Mouse (Mus musculus) liver, adult 2 months (tissue): ENCODE results near the gene Igsf9b. TPM values are rescaled to one million over a fixed set of nuclear protein-coding genes. Genes with fewer than 3 reads are reported as not detected.

Experiments used
- DNase-seq: peaks from one replicate; pipeline ENCODE4 v3.0.0-alpha.2; 2011; ENCODE audit warnings: low read depth, low spot score; ENCODE audit errors: extremely low read depth
- H3K27ac ChIP-seq: fragments of 200-500 bp; replicated peaks from 2 replicates; pipeline ENCODE4 v1.5.1; 2012; ENCODE audit warnings: low read depth, mild to moderate bottlenecking, control low read depth, inconsistent platforms, low read length; ENCODE audit not compliant: insufficient read depth
- H3K27me3 ChIP-seq: fragments of 200-500 bp; 2 replicates; pipeline ENCODE4 v1.6.1; 2012; ENCODE audit warnings: mild to moderate bottlenecking, moderate library complexity, low read length, inconsistent platforms; ENCODE audit not compliant: control insufficient read depth, insufficient read depth
- H3K36me3 ChIP-seq: fragments of 200-500 bp; 2 replicates; pipeline ENCODE4 v1.6.1; 2012; ENCODE audit warnings: low read length, inconsistent platforms; ENCODE audit not compliant: control insufficient read depth, insufficient read depth
- H3K4me1 ChIP-seq: fragments of 200-500 bp; 2 replicates; pipeline ENCODE4 v1.6.1; 2011; ENCODE audit warnings: low read length; ENCODE audit not compliant: control insufficient read depth, insufficient read depth
- H3K4me3 ChIP-seq: fragments of 200-500 bp; 2 replicates; pipeline ENCODE4 v1.5.1; 2011; ENCODE audit warnings: low read depth, mild to moderate bottlenecking, control low read depth, low read length, moderate library complexity; ENCODE audit not compliant: insufficient read depth
- H3K79me2 ChIP-seq: fragments of 200-500 bp; 2 replicates; pipeline ENCODE4 v1.6.1; 2012; ENCODE audit warnings: inconsistent platforms, mild to moderate bottlenecking, low read length, moderate library complexity; ENCODE audit not compliant: control insufficient read depth, insufficient read depth
- H3K9ac ChIP-seq: fragments of 200-500 bp; 2 replicates; pipeline ENCODE4 v1.6.1; 2012; ENCODE audit warnings: low read depth, mild to moderate bottlenecking, control low read depth, inconsistent platforms, low read length
- CTCF ChIP-seq: fragments of 200-500 bp; IDR thresholded peaks from 2 replicates; pipeline ENCODE4 v1.5.1; 2011; ENCODE audit warnings: low read depth, low read length, control low read depth
- POLR2A ChIP-seq: fragments of 200-500 bp; IDR thresholded peaks from 2 replicates; pipeline ENCODE4 v1.6.1; 2011; ENCODE audit warnings: low read length, control low read depth; ENCODE audit not compliant: insufficient read depth; ENCODE audit errors: extremely low read depth
- WGBS: fragments of 180-500 bp; shearing (Covaris S2); methylation state at CpG from one replicate; pipeline ENCODE4 v1.1.7; 2018; 5-methylcytosine and 5-hydroxymethylcytosine counted together
- polyA plus RNA-seq: library from polyadenylated mRNA; depleted of rRNA; stranded (reverse); fragments of >200 nt; gene quantifications from 2 replicates; pipeline ENCODE4 v1.2.3, GENCODE M21; 2012
- total RNA-seq: library from RNA; depleted of rRNA; stranded (reverse); fragments of >200 nt; gene quantifications from 2 replicates; pipeline ENCODE4 v1.2.3, GENCODE M21; 2014

Gene Igsf9b
- total and polyA plus RNA-seq, 2 experiments = under 0.01 TPM; not detected in 1

DNA sequence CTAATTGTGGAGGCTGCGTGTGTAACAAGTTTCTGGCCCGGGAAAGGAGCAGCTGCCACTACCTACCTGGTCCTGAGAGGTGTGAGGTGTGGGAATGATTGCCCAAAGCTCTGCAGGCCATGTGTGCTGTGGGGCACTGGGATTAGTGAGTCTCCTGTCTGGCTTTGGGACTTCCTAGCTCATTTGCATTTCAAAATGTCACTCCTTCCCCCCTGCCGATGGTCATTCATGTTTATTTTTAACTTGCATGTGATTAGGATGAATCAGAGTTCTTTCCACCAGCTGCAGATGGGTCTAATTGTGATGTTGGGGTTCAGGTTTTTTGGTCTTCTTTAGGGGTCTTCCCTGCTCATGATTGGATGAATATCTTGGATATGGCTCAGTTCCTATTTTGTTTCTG lies 34.0 kb upstream of the Igsf9b start:
- no peak for DNase-seq
- TF ChIP-seq POLR2A (no peak), CTCF (no peak)
- H3K36me3 ChIP-seq = no peaks in the 10 kb centered on the region
- no peaks in the 10 kb centered on the region for H3K27me3 ChIP-seq
- H3K27ac ChIP-seq = no peak overlapping the region
- H3K9ac ChIP-seq = no peak overlapping the region
- H3K4me3 ChIP-seq = no peak overlapping the region
- H3K79me2 ChIP-seq = no peaks in the 10 kb centered on the region
- H3K4me1 ChIP-seq = no peaks in the 10 kb centered on the region
- WGBS = 52% methylated on average over 3 of the region's 3 CpGs

DNA sequence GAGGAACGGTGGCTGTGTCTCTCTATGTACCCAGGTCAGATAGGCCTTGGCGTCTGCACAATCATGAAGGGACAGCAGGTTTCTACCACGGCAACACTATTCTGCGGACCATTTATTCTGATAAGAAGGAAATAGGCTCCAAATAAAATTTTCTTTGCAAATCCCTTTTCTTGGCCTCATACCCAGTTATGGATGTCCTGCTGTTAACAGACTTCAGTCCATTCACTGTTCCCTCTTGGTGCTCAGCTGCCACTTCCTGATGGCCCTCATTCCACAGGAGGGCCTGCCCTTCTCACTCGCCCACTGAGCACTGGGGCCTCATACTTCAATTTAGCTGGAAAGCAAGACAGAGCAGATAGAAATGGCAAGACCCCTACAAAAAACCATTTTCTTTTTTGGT lies 31.1 kb upstream of the Igsf9b start:
- 86% methylated on average over 5 of the region's 5 CpGs for WGBS
- no peak for DNase-seq
- Histone ChIP-seq H3K36me3 (no peaks in the 10 kb centered on the region), H3K27ac (no peak overlapping the region), H3K27me3 (no peaks in the 10 kb centered on the region), H3K79me2 (no peaks in the 10 kb centered on the region), H3K9ac (no peak overlapping the region), H3K4me1 (no peaks in the 10 kb centered on the region), H3K4me3 (no peak overlapping the region)
- TF ChIP-seq POLR2A (no peak), CTCF (no peak)

- Histone ChIP-seq H3K9ac (no peak overlapping the region), H3K36me3 (no peaks in the 10 kb centered on the region), H3K4me3 (no peak overlapping the region), H3K79me2 (no peaks in the 10 kb centered on the region), H3K4me1 (no peaks in the 10 kb centered on the region), H3K27me3 (no peaks in the 10 kb centered on the region), H3K27ac (no peak overlapping the region)
- no peak for DNase-seq
- TF ChIP-seq POLR2A (no peak), CTCF (no peak)
- 79% methylated on average over 4 of the region's 4 CpGs for WGBS
Measured at GRCm38 (mm10) chr9:27268493-27268892, 30.5 kb upstream of the Igsf9b start.

DNA sequence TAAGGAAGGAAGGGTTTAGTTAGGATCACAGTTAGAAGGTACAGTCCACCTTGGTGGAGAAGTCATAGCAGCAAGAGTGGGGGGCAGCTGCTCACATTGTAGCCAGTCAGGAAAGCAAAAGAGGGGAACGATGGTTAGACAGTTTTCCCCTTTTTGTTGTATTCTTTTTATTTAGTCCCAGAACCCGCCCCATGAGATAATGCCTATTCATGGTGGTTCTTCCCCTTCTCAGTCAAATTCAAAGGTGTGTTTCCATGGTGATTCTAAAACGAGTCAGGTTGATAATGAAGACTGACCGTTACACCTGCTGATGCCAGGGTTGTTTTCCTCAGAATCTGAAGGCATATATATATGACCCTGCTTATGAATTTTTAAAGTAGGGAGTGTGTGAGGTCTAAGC lies 29.7 kb upstream of the Igsf9b start:
- Histone ChIP-seq H3K27me3 (no peaks in the 10 kb centered on the region), H3K27ac (no peak overlapping the region), H3K79me2 (no peaks in the 10 kb centered on the region), H3K4me3 (no peak overlapping the region), H3K36me3 (no peaks in the 10 kb centered on the region), H3K4me1 (no peaks in the 10 kb centered on the region), H3K9ac (no peak overlapping the region)
- DNase-seq = no peak
- no peak for TF ChIP-seq CTCF
- TF ChIP-seq POLR2A = no peak
- 69% methylated on average over 4 of the region's 4 CpGs for WGBS

DNA sequence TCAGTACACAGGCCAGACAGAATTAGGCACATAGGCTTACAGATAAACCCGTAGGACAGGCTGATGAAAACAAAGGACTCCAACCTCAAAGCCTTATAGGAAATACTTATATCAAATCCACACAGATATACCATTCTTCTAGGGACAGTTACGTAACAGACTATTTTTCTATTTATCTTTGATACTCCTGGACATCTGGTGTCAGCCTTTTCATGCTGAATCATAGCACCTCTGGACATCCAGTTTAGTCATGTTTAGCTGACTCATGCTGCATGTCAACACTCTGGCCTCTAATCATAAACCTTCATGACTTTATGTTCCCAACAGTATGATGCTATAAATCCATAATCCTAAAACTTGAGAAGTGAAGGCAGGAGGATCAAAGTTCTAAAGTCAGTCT lies 29.1 kb upstream of the Igsf9b start:
- DNase-seq = no peak
- TF ChIP-seq CTCF (no peak), POLR2A (no peak)
- H3K27me3 ChIP-seq = no peaks in the 10 kb centered on the region

DNA sequence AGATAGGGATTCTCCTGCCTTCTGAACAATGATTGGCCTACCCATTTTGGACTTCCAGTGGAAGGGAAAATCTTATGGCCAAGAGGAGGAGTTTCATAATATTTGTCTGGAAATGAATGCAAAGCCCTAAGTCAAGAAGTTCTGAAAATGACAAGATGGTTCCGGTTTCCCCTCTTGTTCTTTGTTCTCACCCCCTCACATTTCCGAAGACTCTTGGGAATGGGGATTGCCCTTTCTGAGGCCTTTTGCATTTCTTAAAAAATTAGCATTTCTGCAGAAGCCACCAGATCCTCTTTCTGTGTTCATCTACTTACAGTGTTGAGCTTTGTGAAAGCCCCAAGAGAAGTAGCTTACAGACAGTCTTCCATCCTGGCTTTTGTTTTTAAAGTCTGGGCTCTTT lies 27.1 kb upstream of the Igsf9b start:
- H3K36me3 ChIP-seq = no peaks in the 10 kb centered on the region
- no peak overlapping the region for H3K27ac ChIP-seq
- DNase-seq = no peak
- H3K4me1 ChIP-seq = no peaks in the 10 kb centered on the region
- no peak overlapping the region for H3K9ac ChIP-seq
- WGBS = 92% methylated on average over 2 of the region's 2 CpGs
- TF ChIP-seq CTCF (no peak), POLR2A (no peak)
- no peak overlapping the region for H3K4me3 ChIP-seq
- no peaks in the 10 kb centered on the region for H3K79me2 ChIP-seq
- H3K27me3 ChIP-seq = no peaks in the 10 kb centered on the region

More for the DNA sequence above, 29.1 kb upstream of the Igsf9b start:
- Histone ChIP-seq H3K4me3 (no peak overlapping the region), H3K36me3 (no peaks in the 10 kb centered on the region), H3K4me1 (no peaks in the 10 kb centered on the region), H3K9ac (no peak overlapping the region), H3K27ac (no peak overlapping the region), H3K79me2 (no peaks in the 10 kb centered on the region)
- 74% methylated on average over 2 of the region's 2 CpGs for WGBS
